Mouse (Mus musculus) megakaryocyte-erythroid progenitor cell, adult 5 weeks (primary cell): ENCODE results near the gene Sh3bgrl2. TPM values are rescaled to one million over a fixed set of nuclear protein-coding genes. Genes with fewer than 3 reads are reported as not detected.

Experiments
- polyA plus RNA-seq: library from polyadenylated mRNA; stranded (reverse); fragments of >175 nt; gene quantifications from 2 replicates; pipeline ENCODE4 v1.2.3, GENCODE M21; 2012

Sh3bgrl2 gene
- polyA plus RNA-seq: 0.02 and 0.17 TPM in 2 replicates

DNA sequence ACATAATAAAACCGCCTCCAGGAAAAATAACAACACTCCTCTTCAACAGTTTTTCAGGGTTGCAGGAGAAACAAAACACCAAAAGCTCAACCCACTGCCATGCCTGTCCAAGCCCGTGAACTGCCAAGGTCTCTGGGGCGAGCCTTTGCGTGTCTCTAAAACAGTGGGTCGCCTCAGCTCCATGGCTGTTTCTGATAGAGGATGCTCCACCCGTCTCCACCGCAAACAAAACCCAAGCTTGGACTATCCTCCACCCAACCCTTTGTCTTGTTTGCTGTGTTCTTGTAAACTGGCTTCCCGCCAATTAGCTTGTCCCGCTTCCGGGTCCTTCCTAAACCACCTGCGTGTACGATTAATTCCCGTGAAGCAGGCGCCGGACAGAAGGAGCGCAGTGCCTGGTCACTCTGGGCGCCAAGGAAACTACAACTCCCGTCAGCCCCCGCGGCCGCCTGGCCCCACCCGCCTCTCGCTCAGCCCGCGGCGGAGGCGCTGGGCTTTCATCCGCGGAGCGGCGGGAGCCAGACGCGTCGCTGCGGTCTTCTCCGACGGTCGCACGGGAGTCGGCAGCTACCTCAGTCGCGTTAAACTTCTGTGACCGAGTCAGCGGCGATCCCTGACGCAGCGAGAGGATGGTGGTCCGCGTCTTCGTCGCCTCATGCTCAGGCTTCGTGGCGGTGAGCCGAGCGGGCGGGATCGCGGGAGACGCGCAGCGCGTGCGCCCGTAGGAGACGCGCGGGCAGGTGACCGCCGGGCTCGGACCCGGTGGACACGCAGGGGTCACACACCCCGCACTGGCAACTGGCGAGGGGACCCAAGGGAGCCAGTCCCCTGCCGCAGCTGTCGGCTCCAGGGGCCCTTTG is at the start of gene Sh3bgrl2:
Gene Sh3bgrl2 (plus strand): TSS at position 498 of the 860 bp plus-strand sequence.

Other genes starting within 250 kb of the Sh3bgrl2 start
- 0.35 and 0.43 TPM in 2 replicates for gene Lca5, start 107.2 kb upstream of the Sh3bgrl2 start, polyA plus RNA-seq